Mouse (Mus musculus): ENCODE measurements around the gene Parp11.

DNA sequence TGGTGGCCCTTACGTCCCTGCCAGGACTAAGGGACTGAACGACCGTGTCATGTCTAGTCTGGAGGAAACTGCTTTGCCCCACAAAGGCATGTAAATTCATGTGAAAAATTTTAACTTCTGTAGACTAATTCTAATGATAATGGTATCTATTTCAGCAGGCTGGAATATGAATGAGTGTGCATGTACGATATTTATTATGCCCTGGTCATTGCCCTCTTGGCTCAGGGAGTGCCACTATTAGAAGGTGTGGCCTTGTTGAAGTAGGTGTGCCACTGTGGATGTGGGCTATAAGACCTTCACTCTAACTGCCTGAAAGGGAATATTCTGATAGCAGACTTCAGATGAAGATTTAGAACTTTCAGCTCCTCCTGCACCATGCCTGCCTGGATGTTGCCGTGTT, 85.7 kb downstream of the Parp11 start:
- TF ChIP-seq GATA1 (IDR thresholded peaks at IDR 0.05; ENCODE audit: low read length) = no peak
- no peak for TF ChIP-seq TAL1 (IDR thresholded peaks at IDR 0.05; ENCODE audit: low read length)
